Mouse (Mus musculus) kidney, adult 8-10 months (tissue): ENCODE measurements around the gene Tnfrsf14.
A peak's percentile ranks its signal among the peaks of the same experiment; 100 is the strongest.

Experiments used
- DNase-seq, 2 experiments: peaks; one replicate each; pipeline ENCODE4 v3.0.0; 2022

The Tnfrsf14 gene

DNA sequence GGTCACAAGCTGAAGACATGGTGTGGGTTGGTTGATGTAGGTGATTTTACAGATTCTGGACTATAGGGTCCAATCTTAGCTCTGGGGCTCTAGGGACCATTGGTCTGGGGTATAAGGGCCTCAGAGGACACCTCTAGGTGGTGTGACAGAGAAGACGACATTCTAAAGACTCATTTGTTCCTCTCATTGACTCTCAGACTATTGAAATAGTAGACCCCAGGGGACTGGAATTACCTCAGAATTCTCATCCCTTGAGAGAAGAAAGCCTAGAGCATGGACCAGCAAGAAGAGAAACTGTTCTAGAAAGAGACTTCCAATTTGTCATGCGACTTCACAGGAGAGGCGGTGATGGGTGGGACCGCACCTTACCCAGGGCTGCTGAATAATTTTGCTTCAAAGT, 14.1 kb downstream of the Tnfrsf14 start:
- no peak for DNase-seq

DNA sequence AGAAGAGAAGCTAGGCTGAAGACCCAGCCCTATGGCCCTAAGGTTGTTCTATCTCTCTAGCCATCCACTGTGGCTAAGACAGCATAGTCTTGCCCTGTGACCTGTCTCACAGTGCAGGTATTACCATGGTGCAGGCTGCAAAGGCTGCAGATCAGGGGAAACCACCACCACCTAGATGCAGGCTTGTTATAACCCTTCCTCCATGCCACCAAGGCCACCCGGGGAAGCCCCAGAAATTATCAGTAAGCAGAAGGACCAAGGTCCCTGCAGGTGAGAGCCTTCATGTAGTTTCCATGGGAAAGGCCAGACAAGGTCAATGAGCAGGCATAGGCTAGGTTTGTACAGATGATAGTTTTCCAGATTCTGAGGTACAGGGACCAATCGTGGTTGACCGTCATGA, 14.5 kb downstream of the Tnfrsf14 start:
- no peak for DNase-seq

DNA sequence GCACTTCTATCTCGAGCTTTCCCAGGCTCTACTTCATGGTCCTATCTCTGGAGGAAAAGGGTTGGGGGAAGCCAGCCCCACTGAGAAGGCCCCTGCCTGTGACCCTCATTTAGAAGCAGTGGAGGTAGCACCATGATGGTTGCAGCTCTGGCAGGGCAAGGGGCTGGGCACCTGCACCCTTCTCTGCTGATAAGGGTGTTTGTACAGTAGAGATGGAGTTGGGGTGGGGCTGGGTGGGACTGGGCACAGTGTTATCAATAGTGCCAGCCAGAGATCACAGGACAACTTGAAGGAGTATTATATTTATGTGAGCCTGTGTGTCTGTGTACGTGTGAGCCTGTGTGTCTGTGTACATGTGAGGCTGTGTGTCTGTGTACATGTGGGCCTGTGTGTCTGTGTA, 16.7 kb downstream of the Tnfrsf14 start:
- DNase-seq, result no peak

DNA sequence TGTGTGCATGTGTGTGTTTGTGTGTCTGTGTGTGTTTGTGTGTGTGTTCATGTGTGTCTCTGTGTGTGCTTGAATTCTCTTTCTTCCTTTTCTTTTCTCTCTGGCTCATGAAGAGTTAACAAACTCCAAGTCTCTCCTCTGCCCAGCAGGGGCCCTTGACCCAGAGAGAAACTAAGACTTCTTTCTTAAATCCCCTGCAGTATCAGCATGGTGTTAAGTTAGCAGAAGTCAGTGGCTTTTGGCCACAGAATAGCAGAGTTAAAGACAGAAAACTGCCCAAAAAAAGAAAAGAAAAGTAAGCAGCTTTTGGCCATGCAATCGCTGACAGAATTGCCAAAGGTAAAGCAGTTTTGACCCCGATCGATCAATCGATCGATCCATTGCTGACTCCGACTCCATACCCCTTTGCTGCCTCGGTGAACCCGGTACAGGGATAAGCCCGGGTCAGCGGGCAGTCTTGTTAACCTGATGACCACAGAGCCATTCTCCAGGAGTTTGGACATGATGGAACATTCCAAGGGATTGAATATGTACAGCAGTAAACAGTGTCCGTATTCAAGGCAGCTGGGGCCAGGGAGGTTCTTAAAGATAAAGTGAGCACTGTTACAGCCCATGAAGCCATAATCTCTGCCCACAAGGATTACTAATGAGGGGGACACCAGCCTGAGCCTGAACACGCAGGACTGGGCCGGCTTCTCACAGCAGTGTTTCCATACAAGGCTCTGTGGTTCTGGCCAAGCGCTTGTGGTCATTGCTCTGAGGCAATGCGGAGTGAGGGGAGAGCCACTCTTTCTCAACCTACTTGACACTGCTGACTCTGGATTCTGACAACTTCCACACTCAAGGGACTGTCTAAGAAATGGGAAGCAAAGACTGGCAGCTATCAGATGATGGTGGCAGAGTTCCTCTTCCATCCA, 17.5 kb downstream of the Tnfrsf14 start:
- no peak for DNase-seq

DNA sequence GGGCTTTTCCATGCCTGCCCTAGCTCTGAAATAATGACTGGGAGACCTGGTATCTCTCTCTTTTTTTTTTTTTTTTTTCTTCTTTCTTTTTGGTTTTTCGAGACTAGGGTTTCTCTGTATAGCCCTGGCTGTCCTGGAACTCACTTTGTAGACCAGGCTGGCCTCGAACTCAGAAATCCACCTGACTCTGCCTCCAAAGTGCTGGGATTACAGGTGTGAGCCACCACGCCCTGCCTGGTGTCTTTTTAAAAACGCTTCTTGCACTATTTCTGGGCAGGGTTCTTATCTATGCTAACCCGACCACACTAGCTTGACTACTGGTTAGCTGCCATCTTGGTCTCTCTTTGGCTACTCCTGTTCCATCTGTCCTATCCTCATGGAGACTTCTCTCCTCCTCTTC, 19.9 kb downstream of the Tnfrsf14 start:
- no peak for DNase-seq

DNA sequence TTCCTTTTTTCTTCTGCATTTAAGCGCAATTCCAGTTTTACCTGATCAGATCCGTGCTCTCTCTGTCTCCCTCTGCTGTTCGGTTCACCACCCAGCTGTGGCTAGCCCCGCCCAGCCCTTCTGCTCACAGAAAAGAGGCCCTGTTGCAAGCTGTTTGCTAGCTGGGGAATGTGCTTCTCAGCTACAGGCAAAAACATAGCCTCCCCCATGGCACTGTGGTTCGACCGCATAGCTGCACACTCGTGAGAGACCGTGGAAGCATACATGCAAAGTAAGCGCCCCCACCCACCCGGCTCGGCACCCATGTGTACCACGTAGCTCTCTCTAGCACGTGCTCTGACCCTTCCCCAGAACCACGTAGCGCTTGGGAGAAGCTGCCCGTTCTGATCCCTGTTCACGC, 20.5 kb downstream of the Tnfrsf14 start:
- peak; percentile 51 to 73 for DNase-seq

DNA sequence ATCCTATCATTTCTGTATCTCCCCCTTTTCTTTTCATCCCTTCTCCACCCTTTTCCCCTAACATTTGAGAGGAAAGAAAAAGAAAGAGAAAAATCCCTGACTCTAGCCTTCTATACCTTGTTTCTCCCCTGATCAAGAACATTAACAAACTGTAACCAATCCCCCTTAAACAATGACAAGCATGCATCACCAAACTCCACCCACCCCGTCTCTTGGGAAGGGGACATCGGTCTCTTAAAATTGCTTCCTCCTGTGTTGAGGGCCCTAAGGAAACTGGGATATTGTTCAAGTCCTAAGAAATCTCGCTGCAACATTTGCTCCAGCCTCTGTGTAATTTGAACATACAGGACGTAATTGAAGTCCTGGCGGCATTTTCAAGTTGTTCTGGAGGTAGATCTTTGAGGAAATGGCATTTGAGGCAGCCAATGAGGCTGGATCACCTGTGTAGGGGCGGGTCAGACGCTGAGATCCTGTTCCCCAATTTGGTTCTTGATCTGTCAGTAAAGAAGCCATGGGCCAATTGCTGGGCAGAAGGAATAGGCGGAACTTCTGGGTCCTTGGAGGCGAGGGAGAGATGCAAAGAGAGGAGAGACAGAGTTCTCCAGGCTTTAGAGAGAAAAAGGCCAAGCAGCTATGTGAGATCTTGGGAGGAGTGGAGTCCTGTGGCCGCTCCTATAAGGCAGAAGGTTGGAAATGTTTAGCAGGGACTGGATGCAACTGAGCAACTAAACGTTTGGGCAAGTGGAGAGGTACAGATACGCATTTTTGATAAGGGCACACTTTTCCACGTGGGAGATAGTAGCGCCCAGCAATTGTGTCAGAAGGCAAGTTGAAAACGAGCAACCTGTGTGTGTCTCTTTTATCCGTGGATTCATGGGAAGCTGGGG, 23.9 kb downstream of the Tnfrsf14 start:
- peak; percentile 91 to 93 for DNase-seq

DNA sequence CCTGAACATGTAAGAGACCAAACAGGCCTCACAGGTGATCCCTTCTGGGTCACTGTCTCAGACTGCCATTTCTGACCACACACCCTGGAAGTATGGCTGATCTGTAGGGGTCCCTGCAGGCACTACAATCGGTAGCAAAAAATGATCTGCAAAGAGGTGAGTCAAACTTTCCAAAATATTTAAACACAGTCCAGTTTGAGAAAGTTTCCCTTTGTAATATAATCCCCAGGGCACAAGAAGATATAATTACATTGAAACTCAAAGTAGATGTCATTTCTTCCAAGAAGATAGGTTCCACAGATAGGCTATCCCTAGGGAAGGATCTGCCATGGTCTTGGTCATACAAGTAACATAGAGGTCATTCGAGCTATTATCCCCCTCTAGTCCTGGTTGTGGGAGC, 26.0 kb downstream of the Tnfrsf14 start:
- DNase-seq, result no peak

DNA sequence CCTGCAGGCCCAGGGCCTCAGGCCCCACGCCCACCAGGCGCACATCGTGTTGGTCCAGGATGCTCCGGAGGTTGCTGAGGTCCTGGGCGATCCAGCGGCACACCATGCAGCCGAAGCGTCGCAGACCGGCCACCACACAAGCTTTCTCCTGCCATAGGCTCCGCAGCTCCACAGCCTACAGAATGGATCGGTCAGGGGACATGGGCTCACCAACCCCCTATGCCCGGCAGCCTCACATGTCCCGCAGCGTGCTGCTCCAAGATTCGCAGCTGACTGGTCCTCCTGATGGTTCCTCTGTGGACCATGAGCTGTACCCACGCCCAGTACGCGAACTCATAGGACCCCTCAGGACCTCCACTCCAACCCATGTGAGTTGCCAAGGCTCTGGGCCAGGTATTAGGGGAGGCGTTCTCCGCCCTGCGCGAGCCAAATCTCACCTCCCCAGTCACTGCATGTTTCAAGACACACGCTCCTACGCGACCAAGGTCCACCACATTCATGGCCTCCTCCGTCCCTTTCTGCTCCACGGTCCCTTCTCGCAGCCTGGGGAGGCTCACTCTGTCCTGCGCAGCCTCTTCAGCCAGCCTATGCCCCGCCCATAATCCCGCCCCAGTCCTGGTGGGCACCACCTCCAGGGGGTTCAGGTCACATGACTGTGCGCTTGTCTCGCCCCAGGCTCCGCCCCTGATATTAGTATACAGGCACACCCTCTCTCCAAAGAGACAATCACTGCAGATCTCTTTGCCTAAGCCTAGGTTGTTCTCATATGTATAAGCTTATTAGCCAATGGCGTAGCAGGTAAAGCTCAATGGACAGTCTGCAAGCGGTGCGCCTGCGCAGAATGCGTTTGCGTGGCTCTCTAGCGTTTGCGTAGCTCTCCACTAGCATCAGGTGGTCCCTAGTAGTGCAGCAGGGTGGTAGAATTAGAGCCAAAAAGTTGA, 29.6 kb downstream of the Tnfrsf14 start, which contains the start of gene Fam213b:
Fam213b (minus strand) TSS at position 630 of the 941 bp plus-strand sequence.
- DNase-seq, result peak; percentile 83 to 84

DNA sequence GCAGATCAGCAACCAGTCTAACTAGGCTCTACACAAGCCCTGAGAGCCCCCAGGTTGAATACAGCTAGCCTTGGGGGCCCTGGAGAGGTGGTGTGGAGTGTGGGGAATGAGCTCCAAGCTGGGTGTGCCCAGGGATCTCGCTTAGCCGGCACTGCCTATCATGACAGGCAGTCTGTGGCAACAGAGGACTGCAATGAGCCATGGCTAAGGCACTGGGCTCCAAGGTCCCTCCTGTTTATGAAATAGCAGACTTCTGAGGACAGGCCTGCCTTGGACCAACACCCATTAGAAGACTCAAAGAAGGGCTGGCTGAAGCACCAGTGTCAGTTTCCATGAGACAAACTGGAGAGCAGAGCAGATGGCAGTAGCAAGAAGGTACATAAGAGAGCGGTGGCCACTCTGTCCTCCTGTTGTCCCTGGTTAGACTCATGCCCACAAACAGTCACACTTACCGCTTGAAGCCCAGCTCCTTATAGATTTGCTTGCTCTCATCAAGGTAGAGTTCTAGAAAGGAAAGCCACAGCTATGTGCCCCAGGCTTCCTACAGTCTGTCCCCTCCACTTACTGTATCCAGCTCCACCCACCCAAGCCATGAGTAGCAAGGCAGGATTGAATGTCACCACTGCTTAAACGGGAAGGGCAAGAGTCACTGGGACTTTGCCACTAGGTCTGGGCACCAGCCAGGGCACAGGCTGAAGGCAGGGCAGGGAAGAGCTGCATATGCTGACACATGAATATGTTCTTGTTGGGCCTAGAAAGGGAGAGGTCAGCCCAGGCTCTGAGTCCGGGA, 30.5 kb downstream of the Tnfrsf14 start:
- DNase-seq, result peak in 1 of 2 experiments; percentile 30

DNA sequence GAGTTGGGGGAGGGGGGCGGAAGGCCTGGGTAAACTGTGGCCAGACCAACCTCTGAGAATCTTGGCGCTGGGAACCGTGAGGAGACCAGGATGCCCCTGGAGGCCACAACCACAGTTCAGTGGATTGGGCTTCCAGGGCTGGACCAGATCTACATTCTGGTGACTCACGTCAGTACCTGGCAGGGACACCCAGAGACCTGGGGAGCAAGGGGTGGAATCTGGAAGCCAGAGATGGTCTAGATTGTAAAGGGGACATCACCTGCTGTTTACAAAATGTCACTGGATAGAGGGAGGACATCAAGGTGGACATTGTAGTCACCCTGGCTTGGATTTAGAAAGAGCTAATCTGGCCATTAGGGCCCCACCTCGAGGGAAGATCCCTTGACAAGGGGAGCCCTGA, 32.8 kb downstream of the Tnfrsf14 start:
- no peak for DNase-seq

DNA sequence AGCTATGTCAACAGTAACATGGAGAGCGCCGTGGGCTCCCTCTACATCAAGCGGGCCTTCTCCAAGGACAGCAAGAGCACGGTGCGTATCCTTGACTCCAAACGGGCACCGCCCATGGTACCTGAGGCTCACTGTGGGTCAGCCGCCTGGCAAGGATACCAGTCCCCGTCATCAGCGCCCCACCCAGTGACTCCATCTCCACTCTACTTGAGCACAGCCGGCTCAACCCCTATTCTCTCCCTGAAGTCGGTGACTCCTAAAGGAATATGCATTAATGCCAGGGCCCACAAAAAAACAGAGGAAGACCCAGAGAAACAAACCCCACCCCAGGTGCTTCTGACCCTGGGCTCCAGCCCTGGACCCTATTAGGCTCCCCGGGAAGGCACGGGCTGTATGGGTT, 37.5 kb downstream of the Tnfrsf14 start:
- no peak for DNase-seq

DNA sequence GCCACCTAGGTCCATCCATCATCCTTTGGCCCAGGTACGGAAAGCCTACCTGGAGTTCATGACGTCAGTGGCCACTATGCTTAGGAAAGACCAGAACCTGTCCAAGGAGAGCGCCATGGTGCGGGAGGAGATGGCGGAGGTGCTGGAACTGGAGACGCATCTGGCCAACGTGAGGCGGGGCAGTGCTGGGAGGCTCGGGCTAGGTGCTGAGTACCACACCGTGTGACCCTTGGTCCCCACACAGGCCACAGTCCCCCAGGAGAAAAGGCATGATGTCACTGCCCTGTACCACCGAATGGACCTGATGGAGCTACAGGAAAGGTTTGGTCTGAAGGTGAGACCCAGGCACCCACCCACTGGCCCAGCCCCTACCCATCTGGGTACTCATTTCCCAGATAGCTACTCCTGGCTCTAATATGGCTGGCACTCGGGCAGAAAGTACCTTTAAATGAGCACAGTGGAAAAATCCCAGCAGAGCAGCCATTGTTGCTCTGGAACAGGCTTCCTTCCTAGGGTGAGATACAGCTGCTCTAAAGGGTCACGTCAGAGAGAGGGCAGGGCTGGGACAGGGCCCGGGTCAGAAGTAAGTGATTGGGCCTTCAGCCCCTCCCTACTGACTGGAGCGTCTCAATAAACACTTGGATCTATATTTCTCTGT, 40.6 kb downstream of the Tnfrsf14 start:
- DNase-seq, result no peak

DNA sequence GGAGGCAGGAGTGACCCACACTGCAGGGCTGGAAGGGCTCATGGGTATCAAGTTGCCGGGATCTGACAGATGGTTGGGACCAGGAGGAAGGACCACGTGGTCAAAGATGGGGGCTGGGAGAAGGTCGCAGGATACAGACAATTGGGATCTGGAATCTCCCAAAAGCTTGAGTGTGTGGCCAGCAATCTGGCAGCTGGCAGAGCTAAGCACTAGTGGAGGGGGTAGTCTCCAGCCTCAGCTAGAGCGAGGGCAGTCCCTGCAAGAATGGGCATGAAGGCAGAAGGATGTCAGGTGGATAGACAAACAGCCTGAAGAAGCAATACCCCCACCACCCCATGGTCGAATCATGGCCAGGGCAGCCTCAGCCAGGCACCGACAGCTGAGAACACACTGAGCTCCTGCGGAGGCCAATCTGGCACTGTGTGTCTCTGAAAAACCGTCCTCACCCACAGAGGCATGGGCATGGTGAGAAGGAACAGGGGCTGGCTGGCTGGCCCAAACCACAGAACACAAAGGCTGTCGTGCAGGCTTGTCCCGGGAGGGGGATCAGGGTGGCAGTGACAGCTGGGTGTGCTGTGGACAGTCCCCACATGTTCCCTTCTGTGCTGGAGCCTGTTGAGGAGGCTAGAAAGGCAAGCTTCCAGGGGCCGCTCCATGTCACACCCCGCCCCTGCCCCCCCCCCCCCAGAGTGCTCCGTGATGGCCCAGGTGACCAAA, 41.3 kb downstream of the Tnfrsf14 start:
- no peak for DNase-seq

DNA sequence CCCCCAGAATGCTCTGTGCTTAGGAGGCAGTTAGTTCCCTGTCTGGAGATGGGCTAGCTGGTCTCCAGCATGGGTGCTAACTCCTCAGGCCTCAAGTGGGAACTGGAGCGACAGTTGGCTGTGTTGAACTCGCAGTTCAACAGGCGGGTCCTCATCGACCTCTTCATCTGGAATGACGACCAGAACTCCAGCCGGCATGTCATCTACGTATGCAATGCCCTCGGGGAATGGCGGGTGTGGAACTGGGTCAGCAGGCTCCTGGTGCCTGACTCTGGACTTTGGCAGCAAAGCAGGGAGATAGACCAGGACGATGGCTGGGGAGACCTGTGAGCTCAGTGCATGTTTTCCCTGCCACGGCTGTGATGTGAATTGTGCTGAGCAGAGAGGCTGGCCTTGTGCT, 42.9 kb downstream of the Tnfrsf14 start:
- DNase-seq, result no peak

DNA sequence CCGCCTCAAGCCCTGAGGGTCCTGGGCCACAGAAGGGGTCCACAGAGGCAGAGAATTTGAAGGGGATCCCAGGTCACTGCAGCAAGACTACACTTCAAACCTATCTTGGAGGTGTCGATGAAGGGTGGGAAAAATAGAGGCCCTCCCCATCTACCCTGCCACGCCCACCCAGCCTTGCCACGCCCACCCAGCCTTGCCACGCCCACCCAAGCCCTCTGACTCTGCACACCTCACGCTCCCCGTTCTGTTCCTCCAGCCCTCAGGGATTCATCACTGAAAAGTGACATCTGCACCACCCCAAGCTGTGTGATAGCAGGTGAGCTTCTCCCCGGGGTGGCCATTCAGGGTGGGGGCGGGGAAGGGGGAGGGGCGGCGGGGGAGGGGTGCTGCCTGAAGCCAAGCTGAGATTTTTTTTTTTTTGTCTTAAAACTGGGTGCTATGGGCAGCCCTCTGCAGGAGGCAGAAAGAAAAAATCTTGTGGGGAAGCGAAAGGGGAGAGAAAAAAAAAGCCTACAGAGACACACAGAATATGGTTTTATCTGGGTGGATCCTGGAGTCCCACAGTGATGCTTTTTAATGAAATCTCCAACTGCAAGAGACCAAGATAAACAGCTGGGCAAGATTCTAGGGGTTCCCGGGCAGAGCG, 46.2 kb downstream of the Tnfrsf14 start:
- DNase-seq, result no peak

DNA sequence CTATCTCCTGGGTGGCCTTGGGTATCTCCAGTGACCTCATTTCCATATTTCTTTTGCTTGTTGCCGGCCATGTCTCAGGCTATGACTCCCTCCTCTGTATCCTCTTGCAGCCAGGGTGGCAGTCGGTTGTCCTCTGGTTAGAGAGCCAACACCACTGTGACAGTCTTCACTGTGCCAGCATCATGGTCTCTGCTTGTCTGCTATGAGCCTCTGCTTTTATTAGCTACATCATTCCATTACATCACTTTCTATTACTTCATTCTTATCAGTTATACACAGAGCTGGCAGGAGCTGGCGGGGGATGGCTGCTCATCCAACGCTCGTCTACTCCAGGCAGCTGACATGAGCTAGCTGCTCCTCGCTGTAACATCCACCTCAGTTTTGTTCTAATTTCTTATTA, 47.6 kb downstream of the Tnfrsf14 start:
- no peak for DNase-seq

DNA sequence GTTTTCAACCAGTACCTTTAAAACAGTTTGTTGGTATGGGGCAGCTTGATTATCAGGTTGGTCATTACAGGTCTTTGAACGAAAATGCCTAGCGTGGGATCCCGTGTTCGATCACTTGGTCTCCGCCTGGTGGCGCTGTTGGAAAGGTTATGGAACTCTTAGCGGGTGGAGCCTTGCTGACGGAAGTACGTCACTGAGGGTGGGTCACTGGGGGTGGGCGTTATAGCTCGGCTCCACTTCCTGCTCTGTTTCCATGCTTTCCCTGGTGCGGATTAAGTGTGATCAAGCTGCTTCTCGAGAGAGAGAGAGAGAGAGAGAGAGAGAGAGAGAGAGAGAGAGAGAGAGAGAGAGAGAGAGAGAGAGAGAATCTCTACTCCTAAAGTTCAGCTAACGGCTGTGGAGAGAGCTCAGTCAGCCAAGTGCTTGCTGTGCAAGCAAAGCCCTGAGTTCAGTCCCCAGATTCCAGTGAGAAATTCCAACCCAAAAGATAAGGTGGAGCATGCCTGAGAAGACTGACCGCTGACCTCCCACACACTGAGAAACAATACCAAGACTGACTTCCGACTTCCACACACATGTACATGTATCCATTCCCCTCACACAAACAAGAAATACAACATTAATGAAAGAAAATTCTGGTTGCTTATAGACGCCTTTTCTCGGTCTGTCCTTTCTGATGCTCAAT, 50.4 kb downstream of the Tnfrsf14 start:
- DNase-seq, result peak; percentile 90 to 92

DNA sequence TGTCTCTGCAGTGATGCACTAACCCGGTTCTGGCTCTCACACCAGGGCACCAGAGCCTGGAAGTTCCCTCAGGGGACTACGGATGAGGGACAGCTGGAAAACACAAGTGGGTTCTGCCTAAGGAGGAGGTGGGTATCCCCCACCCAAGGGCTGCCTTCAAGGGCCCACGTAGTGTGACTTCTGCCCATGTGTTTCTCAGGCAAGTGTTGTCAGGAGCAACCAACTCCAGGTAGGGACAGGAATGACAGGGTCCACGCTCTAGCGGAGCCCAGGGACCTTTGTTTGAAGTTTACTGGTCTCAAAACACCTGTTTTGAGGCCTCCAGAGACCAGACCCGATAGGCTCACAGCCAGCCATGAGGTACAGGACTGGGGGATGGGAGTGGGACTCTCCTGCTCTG, 55.2 kb downstream of the Tnfrsf14 start:
- DNase-seq, result no peak
